In genomic region chr4:55894116-55894885, GRCm38 (mm10) we compare ENCODE assay signal across 18 mouse cellular contexts.
DNase-seq lines count a peak whose midpoint lies in the region; ATAC-seq and TF ChIP-seq lines count a peak whose summit lies in the region.
"Had no signal": no experiment of that assay in that cellular context is flagged by ENCODE, and none has a peak within 500 bp of the region (broad histone marks: within the 10 kb centered on the region; RNA-seq: fewer than 3 reads in every experiment).

No protein-coding gene starts in this region.

- H3K9ac ChIP-seq in stomach, embryonic 15.5 days = no peak overlapping the region
- H3K9ac ChIP-seq: embryonic facial prominence, embryonic 12.5 days; heart, embryonic 12.5 days; liver, embryonic 12.5 days; lung, embryonic 15.5 days had no signal

- no peak for TF ChIP-seq POLR2A in embryonic fibroblast, embryonic 13.5 days (IDR thresholded peaks at IDR 0.05; ENCODE audit: low read depth, low read length)

- H3K36me3 ChIP-seq in stomach, embryonic 15.5 days = no peaks in the 10 kb centered on the region
- H3K36me3 ChIP-seq: embryonic facial prominence, embryonic 12.5 days; heart, embryonic 12.5 days; liver, embryonic 12.5 days; lung, embryonic 15.5 days had no signal

- no peak overlapping the region for H3K4me3 ChIP-seq in gastrocnemius, adult 2 months
- no peak overlapping the region for H3K4me3 ChIP-seq in embryonic fibroblast, embryonic 13.5 days (ENCODE audit: insufficient read depth, low read length)
- no peak overlapping the region for H3K4me3 ChIP-seq in stomach, embryonic 15.5 days (replicated peaks)
- H3K4me3 ChIP-seq: embryonic facial prominence, embryonic 12.5 days; heart, embryonic 12.5 days; liver, embryonic 12.5 days; lung, embryonic 15.5 days; megakaryocyte, embryonic 14.5 days had no signal

- H3K4me1 ChIP-seq in embryonic fibroblast, embryonic 13.5 days (ENCODE audit: control insufficient read depth, insufficient read depth, low read length) = no peaks in the 10 kb centered on the region
- H3K4me1 ChIP-seq in stomach, embryonic 15.5 days = no peaks in the 10 kb centered on the region
- H3K4me1 ChIP-seq: heart, embryonic 12.5 days; liver, embryonic 12.5 days; lung, embryonic 15.5 days; megakaryocyte, embryonic 14.5 days had no signal

- H3K27me3 ChIP-seq in stomach, embryonic 15.5 days (replicated peaks) = no peaks in the 10 kb centered on the region
- H3K27me3 ChIP-seq: embryonic facial prominence, embryonic 12.5 days; heart, embryonic 12.5 days; liver, embryonic 12.5 days; lung, embryonic 15.5 days; megakaryocyte, embryonic 14.5 days had no signal

- 0 out of 2 replicates have a peak overlapping the region, but pooled peaks have one; percentile 16 for H3K27ac ChIP-seq in gastrocnemius, adult 2 months
- peak overlapping the region; percentile 30; the same call in 1 of the 2 replicates for H3K27ac ChIP-seq in embryonic fibroblast, embryonic 13.5 days (ENCODE audit: insufficient read depth, low read length)
- H3K27ac ChIP-seq in stomach, embryonic 15.5 days = peak overlapping the region; percentile 54; the same call in 1 of the 2 replicates
- H3K27ac ChIP-seq: embryonic facial prominence, embryonic 12.5 days; liver, embryonic 12.5 days; lung, embryonic 15.5 days had no signal

- DNase-seq in gastrocnemius, adult 2 months = peak; percentile 46
- DNase-seq in gastrocnemius, postnatal 4 days (ENCODE audit: low spot score in 2 of 2) = no peak
- peak; percentile 86 for DNase-seq in NIH3T3 (ENCODE audit: low read depth)
- no peak for DNase-seq in left cerebral cortex, adult 11 months (ENCODE audit: low spot score)
- no peak for DNase-seq in thymus, postnatal 36 days
- DNase-seq: cerebellum, adult 11-12 months; heart, postnatal 36 days; kidney, adult 2 months; kidney, postnatal 4 days; thymus, postnatal 14 days had no signal

- WGBS in stomach, embryonic 15.5 days = 49% methylated on average over 12 of the region's 12 CpGs

- H3K4me2 ChIP-seq in stomach, embryonic 15.5 days = no peak overlapping the region
- H3K4me2 ChIP-seq: embryonic facial prominence, embryonic 12.5 days; heart, embryonic 12.5 days; liver, embryonic 12.5 days; lung, embryonic 15.5 days had no signal

- ATAC-seq in stomach, embryonic 15.5 days (ENCODE audit: insufficient read depth, low FRiP score, low read depth) = peak; percentile 35; the same call in 1 of the 2 replicates
- ATAC-seq: hindbrain, embryonic 16.5 days; liver, embryonic 12.5 days had no signal

- no peak for TF ChIP-seq CTCF in gastrocnemius, adult 2 months (IDR thresholded peaks at IDR 0.05)
- TF ChIP-seq CTCF in embryonic fibroblast, embryonic 13.5 days (IDR thresholded peaks at IDR 0.05; ENCODE audit: borderline replicate concordance, insufficient read depth, low read length) = no peak

- intact Hi-C loops in gastrocnemius, adult 2 months (cut with DNase I) = no loop called here

- H3K9me3 ChIP-seq in stomach, embryonic 15.5 days = no peaks in the 10 kb centered on the region
- H3K9me3 ChIP-seq: embryonic facial prominence, embryonic 12.5 days; heart, embryonic 12.5 days; lung, embryonic 15.5 days had no signal

Comparison
In these comparisons a context has a peak if more than half of its experiments do, and no peak if none do; other contexts are left out.
1. DNase-seq: peak in gastrocnemius, adult 2 months (single experiment) and NIH3T3 (single experiment); none in gastrocnemius, postnatal 4 days (0 of 2), left cerebral cortex, adult 11 months (single experiment) and thymus, postnatal 36 days (0 of 2).
2. Peak in every context shown above with its lines, with median percentiles within 50 percentile points of each other: H3K27ac ChIP-seq.